Mouse (Mus musculus): Measurements from ENCODE around the gene Tfpi2.

The Tfpi2 gene

DNA sequence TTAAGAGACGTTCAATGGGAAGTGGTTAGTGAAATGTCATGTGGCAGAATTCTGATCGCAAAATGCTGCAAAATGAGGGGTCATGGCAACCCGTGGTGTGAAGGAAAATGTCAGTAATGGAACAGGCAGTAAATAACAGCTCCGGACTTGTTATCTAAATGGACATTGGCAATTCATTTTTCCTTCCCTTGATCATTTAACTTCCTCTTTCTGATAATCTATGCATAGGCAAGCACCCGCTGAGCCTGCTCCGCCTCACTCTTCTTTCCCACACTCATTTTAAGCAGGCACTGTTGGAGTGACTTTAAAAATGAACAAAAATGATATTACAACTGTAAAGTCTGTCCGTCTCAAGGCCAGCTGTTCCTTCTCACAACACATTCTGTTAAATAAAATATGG, 72.7 kb downstream of the Tfpi2 start:
- no peak for DNase-seq (ENCODE audit: low spot score in 2 of 2)
